Mouse (Mus musculus): ENCODE measurements around the gene Gnb4.

Gnb4 gene

DNA sequence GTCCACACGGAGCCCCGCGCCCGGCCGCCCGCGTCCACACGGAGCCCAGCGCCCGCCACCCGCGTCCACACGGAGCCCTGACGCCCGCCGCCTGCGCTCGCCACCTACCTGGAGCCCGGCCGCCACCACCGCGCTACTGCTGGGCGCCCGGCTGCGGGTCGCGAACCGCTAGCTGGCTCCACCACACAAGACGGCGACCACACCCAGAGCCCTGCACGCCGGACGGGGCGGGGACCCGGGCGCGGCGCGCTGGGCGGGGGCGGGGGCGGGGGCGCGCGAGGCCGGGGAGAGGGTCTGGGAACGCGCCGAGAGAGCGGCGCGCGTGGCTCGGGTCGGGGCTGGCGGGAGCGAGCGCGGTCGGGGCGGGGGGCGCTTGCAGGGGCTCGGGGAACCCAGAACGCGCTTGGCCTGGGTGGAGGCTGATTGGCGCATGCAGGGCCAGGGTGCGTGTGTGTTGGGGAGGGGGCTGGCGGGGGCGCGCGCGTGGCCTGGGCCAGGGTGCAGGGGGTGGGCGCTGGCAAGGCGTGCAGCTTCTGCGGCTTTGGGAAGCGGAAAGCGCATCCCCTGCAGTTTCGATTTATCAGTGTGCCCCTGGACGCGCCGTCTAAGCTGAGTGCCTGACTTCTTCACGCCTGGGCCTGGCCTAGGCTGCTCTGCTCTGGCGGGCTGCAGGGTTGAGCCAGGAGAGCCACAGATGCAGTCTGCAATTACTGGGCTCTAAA lies at the start of gene Gnb4:
Gnb4 (minus strand) TSS at position 255 of the 722 bp plus-strand sequence.
- DNase-seq (ENCODE audit: low read depth in 2 of 2, low spot score in 2 of 2): peak in 1 of 2 experiments; percentile 12

DNA sequence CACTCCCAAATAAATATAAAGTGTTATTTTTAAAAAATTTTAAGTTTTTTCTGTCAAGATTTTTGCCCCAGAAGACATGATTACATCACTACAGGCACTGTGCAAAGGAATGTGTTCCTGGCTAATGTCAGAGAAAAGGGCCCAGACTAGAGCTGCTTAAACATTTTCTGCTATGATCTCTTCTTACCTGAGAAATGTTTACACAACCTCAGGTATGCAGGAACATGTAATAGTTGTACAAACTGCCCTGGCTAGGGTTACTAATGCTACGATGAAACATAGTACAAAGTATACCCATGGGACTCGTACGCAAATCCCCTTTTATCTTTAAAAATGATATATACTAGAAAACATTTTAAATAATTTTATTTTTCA lies 45.2 kb upstream of the Gnb4 start:
- no peak for DNase-seq (ENCODE audit: low read depth in 2 of 2, low spot score in 2 of 2)

DNA sequence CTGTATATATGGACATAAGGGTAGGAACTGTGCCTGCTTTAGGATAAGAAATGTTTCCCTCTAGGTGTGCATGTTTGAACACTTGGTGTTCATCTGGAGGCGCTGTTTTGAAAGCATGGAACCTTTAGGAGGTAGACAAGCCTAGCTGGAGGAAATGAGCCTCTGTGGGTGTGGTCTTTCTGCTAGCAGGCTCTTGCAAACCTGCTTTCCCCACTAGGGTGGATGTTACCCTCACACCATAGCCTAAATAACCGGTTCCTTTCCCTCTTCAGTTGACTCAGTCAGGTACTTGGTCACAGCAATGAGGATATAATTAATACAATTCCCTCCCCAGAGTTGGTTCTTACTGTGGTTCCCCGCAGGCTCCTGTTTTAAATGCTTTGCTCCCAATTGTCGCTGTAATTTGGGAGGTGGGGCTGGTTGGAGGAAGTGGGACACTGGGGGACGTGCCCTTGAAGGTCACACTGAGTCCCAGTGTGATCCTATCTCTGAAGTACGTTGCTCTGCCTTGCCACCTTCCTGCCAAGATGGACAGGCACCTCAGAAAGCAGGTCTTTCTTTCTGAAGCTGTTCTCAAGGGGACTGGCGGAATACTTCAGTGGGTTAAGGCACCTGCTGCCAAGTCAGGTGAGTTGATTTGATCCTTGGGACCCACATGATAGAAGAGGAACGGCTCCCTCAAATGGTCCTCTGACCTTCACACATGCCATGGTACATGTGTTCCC lies 44.6 kb upstream of the Gnb4 start:
- DNase-seq (ENCODE audit: low read depth in 2 of 2, low spot score in 2 of 2): no peak

DNA sequence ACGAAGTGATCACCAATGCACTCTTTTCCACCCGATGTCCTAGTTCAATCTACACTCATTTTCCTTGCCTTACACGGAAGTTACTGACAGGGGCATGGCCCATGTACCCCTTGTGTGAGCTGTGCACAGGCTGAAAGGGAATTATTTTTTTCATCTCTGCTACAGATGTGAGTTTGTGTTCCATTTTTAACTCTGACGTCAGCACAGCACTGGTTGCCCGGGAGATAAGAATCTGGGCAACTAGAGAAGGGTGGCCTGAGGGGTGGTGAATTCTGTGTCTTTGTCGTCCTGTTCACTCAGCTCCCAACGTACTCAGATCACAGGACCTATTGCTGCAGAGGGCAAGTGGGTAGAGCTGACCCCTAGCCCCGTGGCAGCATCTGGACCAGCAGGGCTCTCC lies 43.9 kb upstream of the Gnb4 start:
- no peak for DNase-seq (ENCODE audit: low read depth in 2 of 2, low spot score in 2 of 2)

DNA sequence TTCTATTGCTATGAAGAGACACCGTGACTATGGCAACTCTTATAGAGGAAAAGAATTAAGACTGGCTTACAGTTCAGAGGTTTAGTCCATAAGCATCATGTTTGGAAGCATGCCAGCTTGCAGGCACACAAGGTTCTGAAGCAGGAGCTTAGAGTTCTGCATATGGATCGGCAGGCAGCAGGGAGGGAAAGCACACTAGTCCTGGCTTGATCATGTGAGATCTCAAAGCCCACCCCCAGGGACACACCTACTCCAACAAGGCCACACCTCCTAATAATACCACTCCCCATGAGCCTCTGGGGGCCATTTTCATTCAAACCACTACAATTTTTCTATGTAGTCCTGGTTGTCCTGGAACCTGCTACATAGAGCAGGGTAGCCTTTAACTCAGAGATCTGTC lies 43.1 kb upstream of the Gnb4 start:
- no peak for DNase-seq (ENCODE audit: low read depth in 2 of 2, low spot score in 2 of 2)

DNA sequence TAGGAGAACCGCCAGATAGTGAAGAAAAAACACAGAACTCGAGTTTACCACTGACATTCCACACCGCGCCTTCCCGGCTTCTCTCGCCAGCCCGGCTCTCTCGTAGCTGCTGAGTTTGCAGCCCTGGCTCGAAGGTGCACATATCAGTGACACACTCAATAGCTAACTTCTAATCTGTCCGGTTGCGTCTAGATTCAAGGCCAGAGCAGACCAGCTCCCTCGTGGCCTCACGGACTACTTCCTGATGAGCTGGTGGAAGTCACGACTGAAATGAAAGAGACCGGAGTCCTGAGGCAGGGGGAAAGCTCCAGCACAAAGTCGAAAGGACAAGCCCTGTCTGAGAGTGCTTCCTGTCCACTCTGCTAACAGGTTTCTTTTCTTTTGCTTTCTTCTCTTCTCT lies 42.4 kb upstream of the Gnb4 start:
- DNase-seq (ENCODE audit: low read depth in 2 of 2, low spot score in 2 of 2): no peak

DNA sequence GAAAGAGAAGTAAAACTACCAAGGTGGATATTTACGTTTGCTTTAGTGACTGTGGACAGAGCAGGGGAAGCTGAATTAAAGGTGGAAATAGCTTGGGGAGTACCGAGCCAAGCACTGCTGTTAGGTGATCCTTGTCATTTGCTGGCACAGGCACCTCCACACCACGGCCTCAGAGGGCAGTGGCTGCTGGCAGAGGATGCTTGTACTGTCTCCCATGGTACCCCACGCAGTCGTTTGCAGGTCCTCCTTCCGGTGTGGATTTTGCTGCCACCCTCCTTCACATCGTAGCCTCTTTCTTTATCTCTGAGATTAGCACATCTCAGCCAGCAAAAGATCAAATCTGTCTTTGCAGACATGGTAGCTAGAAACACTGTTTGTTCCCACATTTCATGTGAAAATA lies 42.0 kb upstream of the Gnb4 start:
- DNase-seq (ENCODE audit: low read depth in 2 of 2, low spot score in 2 of 2): no peak

DNA sequence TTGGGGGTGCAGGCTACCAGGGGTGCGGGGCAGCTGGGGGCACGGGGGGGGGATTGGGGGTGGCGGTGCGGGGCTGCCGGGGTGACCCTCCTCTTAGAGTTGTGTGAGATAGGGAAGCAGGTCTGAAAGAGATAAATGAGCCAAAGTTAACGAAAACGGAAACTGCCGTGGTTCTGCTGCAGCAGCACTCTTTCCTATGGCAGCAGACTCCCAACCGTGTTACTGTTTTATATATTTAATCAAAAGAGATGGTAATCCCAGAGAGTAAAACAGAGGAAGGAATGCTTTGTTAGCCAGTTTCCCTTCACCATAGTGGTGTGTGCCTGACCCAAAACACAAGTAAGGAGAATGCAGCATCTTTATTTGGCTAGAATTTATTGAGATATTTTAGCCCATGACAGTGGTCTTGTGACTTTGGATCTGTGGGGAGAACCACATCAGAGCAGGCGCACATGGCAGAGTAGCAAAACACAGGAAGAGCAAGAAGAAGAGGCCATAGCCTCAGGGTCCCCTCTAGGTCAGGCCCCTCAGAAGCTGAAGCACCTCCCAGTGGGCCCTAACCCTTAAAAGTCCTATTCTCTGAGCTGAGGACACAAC lies 40.1 kb upstream of the Gnb4 start:
- no peak for DNase-seq (ENCODE audit: low read depth in 2 of 2, low spot score in 2 of 2)

DNA sequence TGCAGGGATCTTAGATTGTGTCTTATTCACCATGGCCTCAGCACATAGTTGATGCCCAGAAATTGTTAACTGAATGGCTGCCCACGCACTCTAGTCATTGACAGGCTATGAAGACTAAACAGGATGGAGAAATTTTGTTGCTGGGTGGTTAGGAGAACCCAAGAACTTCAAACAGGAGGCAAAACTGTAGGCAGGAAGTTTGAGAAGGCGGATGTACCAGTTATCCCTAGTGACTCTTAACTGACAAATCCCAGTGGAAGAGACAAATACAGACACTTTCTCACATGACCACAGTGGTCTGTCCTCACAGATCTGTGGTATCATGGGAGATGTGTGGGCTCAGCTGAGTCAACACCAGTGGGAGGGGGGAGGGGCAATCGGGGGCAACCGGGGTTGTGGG lies 39.6 kb upstream of the Gnb4 start:
- DNase-seq (ENCODE audit: low read depth in 2 of 2, low spot score in 2 of 2): no peak

DNA sequence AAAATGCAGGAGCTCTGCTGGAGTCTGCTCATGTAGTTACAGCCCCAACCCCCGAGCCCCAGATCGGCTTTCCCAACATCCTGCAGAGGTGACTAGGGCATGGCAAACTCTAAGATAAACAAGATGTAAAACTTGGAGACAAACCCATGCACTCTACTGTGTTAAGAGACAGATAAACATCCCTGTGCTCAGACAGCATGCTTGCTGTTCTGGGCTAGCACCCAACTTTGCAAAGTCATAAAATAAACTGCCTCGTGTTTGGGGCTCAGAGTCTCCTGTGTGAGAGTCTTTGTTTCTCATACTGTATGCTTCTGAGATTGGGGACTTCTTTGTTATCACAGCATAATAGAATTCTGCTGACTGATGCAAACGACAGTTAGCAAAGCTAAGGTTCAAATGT lies 36.4 kb upstream of the Gnb4 start:
- no peak for DNase-seq (ENCODE audit: low read depth in 2 of 2, low spot score in 2 of 2)

DNA sequence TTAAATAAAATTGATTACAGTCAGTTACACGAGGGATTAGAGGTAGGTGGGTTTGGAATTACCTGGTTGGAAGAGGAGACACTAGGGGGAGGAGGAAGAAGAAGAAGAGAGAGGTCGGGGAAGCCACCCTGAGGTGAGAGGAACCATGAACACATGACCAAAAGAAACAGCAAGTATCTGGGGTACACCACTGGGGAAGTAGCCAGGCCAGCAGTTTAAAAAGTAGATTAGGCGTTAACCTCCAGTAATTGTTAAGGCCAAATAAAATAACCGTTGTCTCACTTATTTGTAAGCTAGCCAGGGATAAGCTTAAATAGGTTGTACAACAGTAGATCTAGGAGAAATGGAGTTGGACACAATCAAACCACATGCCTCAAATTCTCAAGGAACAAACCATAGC lies 32.9 kb upstream of the Gnb4 start:
- DNase-seq (ENCODE audit: low read depth in 2 of 2, low spot score in 2 of 2): no peak

DNA sequence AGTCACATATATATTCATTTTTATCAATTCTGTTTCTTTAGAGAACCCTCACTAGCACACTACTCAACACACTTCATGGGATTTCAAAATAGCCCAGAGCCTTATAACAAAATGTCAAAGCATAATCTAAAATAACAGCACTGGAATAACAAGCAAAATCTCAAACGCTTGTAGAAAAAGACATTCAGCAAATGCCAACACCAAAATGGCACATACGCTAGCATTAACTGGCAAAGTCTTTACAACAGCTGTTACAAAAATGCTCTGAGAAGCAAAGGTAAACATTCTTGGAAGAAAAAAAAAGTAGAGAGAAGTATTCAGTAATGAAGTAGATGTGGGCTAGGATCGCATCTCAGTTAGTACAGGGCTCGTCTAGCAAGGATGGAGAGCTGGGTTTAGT lies 30.5 kb upstream of the Gnb4 start:
- DNase-seq (ENCODE audit: low read depth in 2 of 2, low spot score in 2 of 2): no peak

DNA sequence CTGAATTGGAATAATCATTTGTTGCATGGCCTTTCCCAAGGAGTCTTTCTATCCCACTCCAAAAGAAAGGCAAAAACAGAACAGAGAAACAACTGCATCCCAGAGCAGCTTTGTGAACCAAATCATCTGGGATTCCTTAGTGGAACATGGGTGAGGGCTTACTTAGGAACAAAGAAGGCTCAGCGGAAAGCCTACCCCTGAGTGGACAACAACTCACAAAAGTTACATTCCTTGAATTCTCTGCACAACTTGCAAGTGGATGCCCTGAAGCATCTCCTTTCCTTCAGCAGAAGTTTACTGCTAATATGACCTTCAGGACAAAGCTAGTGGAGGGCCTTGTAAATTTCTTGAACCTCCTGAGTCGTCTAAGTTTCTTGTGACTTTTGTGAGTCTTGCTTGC lies 28.4 kb upstream of the Gnb4 start:
- no peak for DNase-seq (ENCODE audit: low read depth in 2 of 2, low spot score in 2 of 2)

DNA sequence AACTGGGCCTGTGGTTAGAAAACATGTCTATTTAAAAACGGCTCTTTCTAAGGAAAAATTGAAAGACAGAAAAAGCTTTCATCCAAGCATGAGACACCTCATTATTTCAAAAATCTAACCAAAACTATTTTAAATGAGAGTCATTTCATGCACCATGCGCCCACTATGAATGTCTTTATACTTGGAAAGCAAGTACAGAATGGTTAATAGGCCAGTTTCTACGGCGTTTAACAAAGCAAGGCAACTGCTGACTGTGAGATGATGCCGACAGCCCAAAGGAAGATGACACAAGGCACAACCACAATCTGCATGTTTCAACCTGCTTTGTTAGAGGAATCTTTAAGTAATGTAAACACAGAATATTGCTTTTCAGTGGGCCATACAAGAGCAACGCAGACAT lies 25.7 kb upstream of the Gnb4 start:
- no peak for DNase-seq (ENCODE audit: low read depth in 2 of 2, low spot score in 2 of 2)

DNA sequence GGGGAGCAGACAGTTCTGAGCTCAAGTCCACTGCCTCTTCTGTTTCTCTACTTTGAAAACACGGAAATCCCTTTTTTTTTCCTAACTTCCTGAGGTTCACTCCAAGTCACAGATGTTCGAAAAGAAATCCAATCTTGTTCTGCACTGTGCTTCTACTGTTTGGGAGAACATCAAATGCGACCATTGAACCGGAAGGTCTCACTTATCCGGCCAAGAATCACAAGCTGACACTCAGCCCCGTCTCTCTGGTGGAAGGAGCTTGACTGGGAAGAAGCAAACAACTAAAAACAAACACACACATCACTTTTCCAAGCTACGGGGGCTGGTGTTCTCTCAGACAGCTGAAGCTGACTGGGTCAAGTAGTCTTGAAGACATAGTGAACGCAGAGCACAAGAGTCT lies 21.9 kb upstream of the Gnb4 start:
- DNase-seq (ENCODE audit: low read depth in 2 of 2, low spot score in 2 of 2): no peak

DNA sequence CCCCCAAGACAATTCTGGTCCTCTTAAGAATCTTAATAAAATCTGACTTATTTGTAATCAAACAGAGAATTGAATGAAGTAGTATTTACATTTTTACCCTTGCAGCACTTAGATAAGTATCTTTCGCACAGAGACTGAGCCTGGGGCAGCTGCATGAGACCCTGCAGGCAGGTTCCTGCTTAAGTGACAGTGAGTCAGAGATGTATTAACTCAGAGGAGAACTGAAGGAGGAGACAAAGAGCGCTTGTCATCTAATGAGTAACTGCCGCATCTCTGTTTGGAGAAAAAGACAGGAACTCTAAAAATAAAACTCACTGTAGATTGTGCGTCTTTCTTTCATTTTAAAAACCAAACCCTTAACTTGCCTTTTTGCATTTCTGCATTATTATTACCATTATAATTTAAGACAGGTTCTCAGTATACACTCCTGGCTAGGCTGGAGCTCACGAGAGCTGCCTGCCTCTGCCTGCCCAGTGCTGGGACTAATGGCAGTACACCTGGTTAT lies 16.4 kb upstream of the Gnb4 start:
- no peak for DNase-seq (ENCODE audit: low read depth in 2 of 2, low spot score in 2 of 2)

DNA sequence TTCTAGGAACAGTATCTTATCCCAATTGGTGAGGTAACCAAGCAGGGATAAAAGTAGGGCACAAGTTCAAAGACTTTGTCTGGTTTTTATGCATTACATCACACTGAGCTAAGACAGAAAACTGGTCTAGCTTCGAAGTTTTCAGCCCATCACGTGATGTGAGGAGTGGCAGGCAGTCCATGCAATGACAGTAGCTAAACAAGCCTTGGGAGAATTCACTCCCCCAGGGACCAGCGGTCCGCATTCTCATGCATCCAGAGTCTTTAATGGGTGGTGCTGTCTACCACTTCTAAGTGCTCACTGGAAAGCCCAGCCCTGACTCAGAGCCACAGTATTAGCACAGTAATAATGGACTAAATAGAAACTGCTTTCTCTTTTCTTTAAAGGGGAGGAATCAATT lies 13.8 kb upstream of the Gnb4 start:
- DNase-seq (ENCODE audit: low read depth in 2 of 2, low spot score in 2 of 2): no peak

DNA sequence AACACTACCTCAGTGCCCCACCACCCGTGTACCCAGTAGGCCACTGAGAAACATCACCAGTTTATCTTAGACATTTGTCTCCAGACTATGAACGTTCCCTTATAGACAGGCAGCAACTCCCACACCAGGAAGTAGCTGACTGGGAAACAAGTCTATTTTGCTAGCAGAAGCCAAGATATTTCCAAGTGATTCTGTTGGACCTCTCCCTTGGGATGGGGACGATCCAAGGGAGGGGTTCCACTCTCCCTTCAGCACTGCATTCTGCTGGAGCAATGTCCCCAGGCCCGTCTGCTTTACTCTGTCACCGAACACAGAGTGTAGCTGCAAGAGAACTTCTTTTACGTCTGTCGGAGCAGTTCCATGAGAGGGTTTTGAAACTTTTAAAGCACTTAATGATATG lies 11.8 kb upstream of the Gnb4 start:
- no peak for DNase-seq (ENCODE audit: low read depth in 2 of 2, low spot score in 2 of 2)

DNA sequence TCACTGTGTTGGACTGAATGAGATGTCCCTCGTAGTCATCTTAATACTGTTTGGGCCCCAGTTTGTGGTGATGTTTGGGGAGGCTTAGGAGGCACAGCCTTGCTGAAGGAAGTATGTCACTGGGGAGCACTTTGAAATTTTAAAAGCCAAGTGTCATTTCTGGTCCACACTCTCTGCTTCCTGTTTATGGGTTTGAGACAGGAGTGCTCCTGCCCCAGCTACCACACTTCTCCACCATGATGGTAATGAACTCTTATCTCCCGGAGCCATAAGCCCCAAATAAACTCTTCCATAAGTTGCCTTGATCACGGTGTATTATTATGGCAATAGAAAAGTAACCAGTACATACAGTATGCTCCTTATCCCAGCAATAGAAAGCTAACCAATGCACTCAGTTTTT lies 5.7 kb upstream of the Gnb4 start:
- DNase-seq (ENCODE audit: low read depth in 2 of 2, low spot score in 2 of 2): no peak

DNA sequence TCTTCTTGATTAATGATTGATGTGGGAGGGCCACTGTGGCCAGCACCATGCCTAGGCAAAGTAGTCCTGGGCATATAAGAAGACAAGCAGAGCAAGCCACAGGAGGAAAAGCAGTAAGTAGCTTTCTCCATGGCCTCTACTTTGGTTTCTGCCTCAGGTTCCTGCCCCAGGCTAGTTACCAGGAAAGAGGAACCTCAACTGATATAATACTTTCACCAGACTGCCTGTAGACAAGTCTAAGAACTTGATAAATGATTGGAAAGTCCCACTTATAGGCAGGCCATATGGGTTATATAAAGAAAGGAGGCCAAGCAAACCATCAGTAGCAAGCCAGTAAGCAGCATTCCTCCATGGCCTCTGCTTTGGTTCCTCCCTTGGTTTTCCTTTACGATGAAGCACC lies 5.3 kb upstream of the Gnb4 start:
- no peak for DNase-seq (ENCODE audit: low read depth in 2 of 2, low spot score in 2 of 2)

DNA sequence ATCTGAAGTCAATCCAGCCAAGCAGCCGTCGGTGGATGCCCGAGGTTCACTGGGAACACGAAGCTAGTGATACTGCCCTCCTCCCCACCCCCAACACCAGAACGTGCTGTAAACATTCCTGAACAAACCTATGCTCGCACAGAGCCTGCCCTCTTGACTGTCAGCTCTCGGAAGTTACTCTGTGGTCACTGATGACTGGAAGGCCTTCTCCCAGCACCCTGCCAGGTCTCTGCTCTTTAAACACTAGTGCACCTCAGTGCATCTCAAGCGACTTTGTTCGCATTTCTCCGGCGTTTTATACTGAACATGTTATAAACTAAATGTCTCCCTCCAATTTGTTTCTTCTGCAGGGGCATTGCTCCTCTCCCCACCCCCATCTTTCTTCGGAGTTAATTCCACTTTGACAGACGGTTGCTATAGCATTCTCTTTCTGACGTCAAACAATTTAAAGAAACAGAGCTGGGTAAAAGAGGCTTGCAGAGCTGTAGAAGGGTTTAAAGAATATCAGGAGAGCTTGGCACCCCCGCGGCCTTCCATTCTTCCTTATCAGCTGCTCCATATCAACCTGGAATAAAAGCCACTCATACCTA lies 763 bp upstream of the Gnb4 start:
- peak in 1 of 2 experiments; percentile 20 for DNase-seq (ENCODE audit: low read depth in 2 of 2, low spot score in 2 of 2)

DNA sequence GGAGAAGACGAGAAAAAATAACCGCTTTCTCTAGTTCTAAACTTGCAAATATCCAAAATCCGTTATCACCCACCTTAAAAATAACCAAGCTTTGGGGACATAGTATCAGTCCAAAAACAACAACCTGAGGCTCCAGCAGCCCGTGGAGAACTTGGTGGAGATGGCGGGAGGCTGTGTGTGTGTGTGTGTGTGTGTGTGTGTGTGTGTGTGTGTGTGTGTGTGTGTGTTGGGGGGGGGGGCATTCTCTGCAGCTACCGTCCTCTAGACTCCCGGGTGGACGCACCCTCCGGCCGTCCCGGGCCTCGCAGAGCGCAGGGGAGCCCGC lies 417 bp downstream of the Gnb4 start:
- no peak for DNase-seq (ENCODE audit: low read depth in 2 of 2, low spot score in 2 of 2)

Measured in CD8-positive naive resting alpha-beta T cell, adult 2 months (primary cell).